Mouse (Mus musculus): Measurements from ENCODE around the gene Zfp423. TPM values are rescaled to one million over a fixed set of nuclear protein-coding genes. Genes with fewer than 3 reads are reported as not detected.
A peak's percentile ranks its signal among the peaks of the same experiment; 100 is the strongest.

The Zfp423 gene
- polyA plus RNA-seq, 1 experiment from 2014 or later = 35.0 TPM

DNA sequence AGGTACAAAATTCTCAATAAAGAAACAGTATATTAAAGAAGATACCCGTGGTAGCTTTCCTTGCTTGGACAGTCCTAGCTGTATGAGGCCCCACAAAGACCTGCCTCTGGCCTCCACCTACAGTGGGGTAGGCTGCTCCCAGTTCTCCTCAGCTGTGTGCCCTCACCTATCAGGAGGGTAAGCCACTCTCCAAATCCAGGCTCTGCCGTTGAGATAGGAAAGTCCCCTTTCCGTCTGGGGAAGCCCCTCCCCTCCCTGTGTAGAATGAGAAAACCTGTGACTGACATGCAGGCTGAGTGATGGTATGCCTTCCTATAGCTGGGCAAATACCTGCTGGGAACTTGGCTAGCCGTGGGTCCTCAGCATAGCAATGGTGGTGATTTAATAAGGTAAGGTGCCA, 257.8 kb downstream of the Zfp423 start:
- Histone ChIP-seq H3K9ac (replicated peaks; ENCODE audit: low read depth, low read length) (no peak overlapping the region), H3K4me1 (ENCODE audit: control insufficient read depth, insufficient read depth, low read length) (peaks cover 33% of the 10 kb centered on the region), H3K4me3 (ENCODE audit: low read depth, low read length) (no peak overlapping the region), H3K4me2 (ENCODE audit: low read depth, low read length) (no peak overlapping the region), H3K27me3 (ENCODE audit: control insufficient read depth, insufficient read depth, low read length) (no peaks in the 10 kb centered on the region), H3K9me3 (ENCODE audit: control insufficient read depth, low read length) (no peaks in the 10 kb centered on the region), H3K27ac (ENCODE audit: low read depth, low read length) (peak overlapping the region; percentile 80; the same call in 1 of the 2 replicates), H3K36me3 (ENCODE audit: control insufficient read depth, insufficient read depth, low read length) (no peaks in the 10 kb centered on the region)
- no peak for ATAC-seq (ENCODE audit: low read depth)
- WGBS = 68% methylated on average over 4 of the region's 4 CpGs

- H3K4me1 ChIP-seq (ENCODE audit: control insufficient read depth, insufficient read depth, low read length) = peaks cover 34% of the 10 kb centered on the region
- H3K9ac ChIP-seq (replicated peaks; ENCODE audit: low read depth, low read length) = no peak overlapping the region
- no peak overlapping the region for H3K4me2 ChIP-seq (ENCODE audit: low read depth, low read length)
- H3K4me3 ChIP-seq (ENCODE audit: low read depth, low read length) = no peak overlapping the region
- H3K9me3 ChIP-seq (ENCODE audit: control insufficient read depth, low read length) = no peaks in the 10 kb centered on the region
- H3K27me3 ChIP-seq (ENCODE audit: control insufficient read depth, insufficient read depth, low read length) = no peaks in the 10 kb centered on the region
- no peaks in the 10 kb centered on the region for H3K36me3 ChIP-seq (ENCODE audit: control insufficient read depth, insufficient read depth, low read length)
- H3K27ac ChIP-seq (ENCODE audit: low read depth, low read length) = no peak overlapping the region
- WGBS = 69% methylated on average over 12 of the region's 12 CpGs
- ATAC-seq (ENCODE audit: low read depth) = no peak
Measured at GRCm38 (mm10) chr8:87700321-87700720, 259.1 kb downstream of the Zfp423 start.

- Histone ChIP-seq H3K27ac (ENCODE audit: low read depth, low read length) (no peak overlapping the region), H3K36me3 (ENCODE audit: control insufficient read depth, insufficient read depth, low read length) (no peaks in the 10 kb centered on the region)
- ATAC-seq (ENCODE audit: low read depth) = no peak
Measured at GRCm38 (mm10) chr8:87697127-87697526, 262.3 kb downstream of the Zfp423 start.

GRCm38 (mm10) chr8:87693741-87694140, 265.7 kb downstream of the Zfp423 start:
- peaks cover 50% of the 10 kb centered on the region for H3K4me1 ChIP-seq (ENCODE audit: control insufficient read depth, insufficient read depth, low read length)
- H3K27ac ChIP-seq (ENCODE audit: low read depth, low read length) = no peak overlapping the region
- no peak for ATAC-seq (ENCODE audit: low read depth)

More at GRCm38 (mm10) chr8:87697127-87697526, 262.3 kb downstream of the Zfp423 start:
- Histone ChIP-seq H3K4me2 (ENCODE audit: low read depth, low read length) (no peak overlapping the region), H3K27me3 (ENCODE audit: control insufficient read depth, insufficient read depth, low read length) (no peaks in the 10 kb centered on the region), H3K9ac (replicated peaks; ENCODE audit: low read depth, low read length) (no peak overlapping the region), H3K4me1 (ENCODE audit: control insufficient read depth, insufficient read depth, low read length) (peaks cover 31% of the 10 kb centered on the region), H3K4me3 (ENCODE audit: low read depth, low read length) (no peak overlapping the region), H3K9me3 (ENCODE audit: control insufficient read depth, low read length) (no peaks in the 10 kb centered on the region)
- WGBS = 25% methylated on average over 9 of the region's 9 CpGs

GRCm38 (mm10) chr8:87690100-87691095, 269.0 kb downstream of the Zfp423 start:
- peak; percentile 12; the same call in 1 of the 2 replicates for ATAC-seq (ENCODE audit: low read depth)

More at GRCm38 (mm10) chr8:87693741-87694140, 265.7 kb downstream of the Zfp423 start:
- WGBS = 73% methylated on average over 4 of the region's 4 CpGs
- no peaks in the 10 kb centered on the region for H3K9me3 ChIP-seq (ENCODE audit: control insufficient read depth, low read length)
- H3K36me3 ChIP-seq (ENCODE audit: control insufficient read depth, insufficient read depth, low read length) = no peaks in the 10 kb centered on the region
- H3K9ac ChIP-seq (replicated peaks; ENCODE audit: low read depth, low read length) = no peak overlapping the region
- H3K4me3 ChIP-seq (ENCODE audit: low read depth, low read length) = no peak overlapping the region
- no peak overlapping the region for H3K4me2 ChIP-seq (ENCODE audit: low read depth, low read length)
- H3K27me3 ChIP-seq (ENCODE audit: control insufficient read depth, insufficient read depth, low read length) = no peaks in the 10 kb centered on the region

GRCm38 (mm10) chr8:87689192-87689591, 270.2 kb downstream of the Zfp423 start:
- H3K27ac ChIP-seq (ENCODE audit: low read depth, low read length) = peak overlapping the region; percentile 86
- H3K4me1 ChIP-seq (ENCODE audit: control insufficient read depth, insufficient read depth, low read length) = peaks cover 67% of the 10 kb centered on the region
- H3K27me3 ChIP-seq (ENCODE audit: control insufficient read depth, insufficient read depth, low read length) = no peaks in the 10 kb centered on the region
- no peak overlapping the region for H3K4me3 ChIP-seq (ENCODE audit: low read depth, low read length)
- no peaks in the 10 kb centered on the region for H3K36me3 ChIP-seq (ENCODE audit: control insufficient read depth, insufficient read depth, low read length)
- WGBS = 35% methylated on average over 6 of the region's 6 CpGs
- H3K9me3 ChIP-seq (ENCODE audit: control insufficient read depth, low read length) = no peaks in the 10 kb centered on the region
- no peak overlapping the region for H3K9ac ChIP-seq (replicated peaks; ENCODE audit: low read depth, low read length)
- H3K4me2 ChIP-seq (ENCODE audit: low read depth, low read length) = no peak overlapping the region
- ATAC-seq (ENCODE audit: low read depth) = peak; percentile 19; the same call in 1 of the 2 replicates

More at GRCm38 (mm10) chr8:87690100-87691095, 269.0 kb downstream of the Zfp423 start:
- Histone ChIP-seq H3K9me3 (ENCODE audit: control insufficient read depth, low read length) (no peaks in the 10 kb centered on the region), H3K4me2 (ENCODE audit: low read depth, low read length) (peak overlapping the region; percentile 26), H3K9ac (replicated peaks; ENCODE audit: low read depth, low read length) (no peak overlapping the region; the same call in 1 of the 2 replicates), H3K27ac (ENCODE audit: low read depth, low read length) (peak overlapping the region; percentile 86), H3K4me1 (ENCODE audit: control insufficient read depth, insufficient read depth, low read length) (peaks cover 71% of the 10 kb centered on the region), H3K27me3 (ENCODE audit: control insufficient read depth, insufficient read depth, low read length) (no peaks in the 10 kb centered on the region), H3K36me3 (ENCODE audit: control insufficient read depth, insufficient read depth, low read length) (no peaks in the 10 kb centered on the region), H3K4me3 (ENCODE audit: low read depth, low read length) (no peak overlapping the region)
- 10% methylated on average over 28 of the region's 28 CpGs for WGBS

- Histone ChIP-seq H3K27me3 (ENCODE audit: control insufficient read depth, insufficient read depth, low read length) (no peaks in the 10 kb centered on the region), H3K36me3 (ENCODE audit: control insufficient read depth, insufficient read depth, low read length) (no peaks in the 10 kb centered on the region), H3K9ac (replicated peaks; ENCODE audit: low read depth, low read length) (no peak overlapping the region), H3K9me3 (ENCODE audit: control insufficient read depth, low read length) (no peaks in the 10 kb centered on the region), H3K4me3 (ENCODE audit: low read depth, low read length) (no peak overlapping the region), H3K27ac (ENCODE audit: low read depth, low read length) (no peak overlapping the region), H3K4me1 (ENCODE audit: control insufficient read depth, insufficient read depth, low read length) (peaks cover 67% of the 10 kb centered on the region), H3K4me2 (ENCODE audit: low read depth, low read length) (no peak overlapping the region)
- ATAC-seq (ENCODE audit: low read depth) = no peak
- WGBS = 41% methylated on average over 4 of the region's 4 CpGs
Measured at GRCm38 (mm10) chr8:87688348-87688747, 271.0 kb downstream of the Zfp423 start.

GRCm38 (mm10) chr8:87686986-87687698, 272.3 kb downstream of the Zfp423 start:
- 0 out of 2 replicates have a peak overlapping the region, but pooled peaks have one; percentile 16 for H3K9ac ChIP-seq (replicated peaks; ENCODE audit: low read depth, low read length)
- ATAC-seq (ENCODE audit: low read depth) = peak; percentile 29; the same call in 1 of the 2 replicates
- no peaks in the 10 kb centered on the region for H3K27me3 ChIP-seq (ENCODE audit: control insufficient read depth, insufficient read depth, low read length)
- H3K4me1 ChIP-seq (ENCODE audit: control insufficient read depth, insufficient read depth, low read length) = peaks cover 61% of the 10 kb centered on the region
- H3K27ac ChIP-seq (ENCODE audit: low read depth, low read length) = peak overlapping the region; percentile 35
- H3K4me2 ChIP-seq (ENCODE audit: low read depth, low read length) = no peak overlapping the region
- H3K36me3 ChIP-seq (ENCODE audit: control insufficient read depth, insufficient read depth, low read length) = no peaks in the 10 kb centered on the region
- no peaks in the 10 kb centered on the region for H3K9me3 ChIP-seq (ENCODE audit: control insufficient read depth, low read length)
- WGBS = 29% methylated on average over 10 of the region's 10 CpGs
- no peak overlapping the region for H3K4me3 ChIP-seq (ENCODE audit: low read depth, low read length)
